Mouse (Mus musculus) thymus, postnatal 14 days (tissue): Measurements from ENCODE around the gene Stpg1.

ENCODE experiments used
- DNase-seq: peaks from one replicate; pipeline ENCODE4 v3.0.0; 2021

Gene Stpg1

GRCm38 (mm10) chr4:135514925-135515324, 20.3 kb downstream of the Stpg1 start:
- no peak for DNase-seq

DNA sequence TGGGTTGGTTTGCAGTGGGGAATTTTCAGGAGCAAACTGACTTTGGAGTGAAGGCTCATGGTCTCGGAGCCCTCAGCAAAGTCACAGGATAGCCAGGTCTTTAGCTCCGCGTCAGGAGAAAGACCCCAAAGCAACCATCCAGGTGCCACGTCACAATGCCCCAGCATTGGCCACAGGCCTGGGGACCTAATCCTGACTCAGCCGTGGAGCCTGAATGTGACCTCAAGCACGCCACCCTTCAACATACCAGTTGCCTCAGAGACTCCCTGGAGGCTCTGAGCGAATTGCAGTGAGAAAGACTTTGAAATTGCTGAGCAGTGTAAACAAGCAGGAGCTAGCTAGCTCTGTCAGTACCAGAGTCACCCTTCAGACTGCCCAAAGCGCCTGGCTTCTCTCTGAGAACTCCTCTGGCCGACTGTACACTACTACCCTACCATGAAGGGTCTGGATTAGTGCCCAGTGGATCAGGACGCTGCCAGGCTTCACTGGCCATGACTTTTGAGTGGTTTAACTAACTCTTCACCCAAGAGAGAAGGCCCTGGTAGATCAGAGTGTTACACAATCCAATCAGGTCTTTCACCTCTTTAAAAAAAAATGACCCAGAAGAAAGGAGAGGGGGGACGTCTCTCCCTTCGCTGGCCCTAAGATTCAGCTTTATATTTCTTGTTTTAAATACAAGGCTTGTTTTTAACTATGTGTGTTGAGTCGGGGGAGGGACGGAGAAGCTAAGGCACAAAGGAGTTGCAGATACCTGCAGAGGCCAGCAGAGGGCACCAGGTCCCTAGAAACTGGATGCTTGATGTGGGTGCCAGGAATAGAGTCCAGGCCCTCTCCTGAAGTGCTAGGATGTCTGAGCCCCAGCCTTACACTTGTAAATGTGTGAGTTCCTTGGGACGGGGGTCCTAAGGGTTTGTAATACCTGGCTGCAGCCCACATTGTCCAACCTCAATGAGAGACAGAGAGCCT, 22.0 kb downstream of the Stpg1 start:
- DNase-seq = peak; percentile 67

DNA sequence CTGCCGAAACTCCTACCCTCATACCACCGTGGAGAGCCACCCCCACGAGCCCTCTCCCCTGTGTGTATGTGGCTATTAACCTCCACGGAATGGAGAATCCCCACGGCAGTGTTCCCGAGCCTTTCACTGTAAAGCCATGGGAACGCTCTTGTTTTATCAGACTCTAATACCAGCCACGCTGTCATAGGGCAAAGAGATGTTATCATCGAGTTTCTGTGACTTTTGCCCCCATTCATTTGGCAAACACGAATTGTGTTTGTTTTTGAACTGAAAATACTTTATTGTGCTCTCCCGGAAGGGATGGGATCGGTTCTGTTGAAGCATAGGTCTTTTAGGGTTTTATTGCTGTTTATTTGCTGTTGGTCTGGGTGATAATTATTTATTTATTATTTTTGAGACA, 23.5 kb downstream of the Stpg1 start:
- DNase-seq = no peak

- no peak for DNase-seq
Measured at GRCm38 (mm10) chr4:135520421-135520820, 25.8 kb downstream of the Stpg1 start.

DNA sequence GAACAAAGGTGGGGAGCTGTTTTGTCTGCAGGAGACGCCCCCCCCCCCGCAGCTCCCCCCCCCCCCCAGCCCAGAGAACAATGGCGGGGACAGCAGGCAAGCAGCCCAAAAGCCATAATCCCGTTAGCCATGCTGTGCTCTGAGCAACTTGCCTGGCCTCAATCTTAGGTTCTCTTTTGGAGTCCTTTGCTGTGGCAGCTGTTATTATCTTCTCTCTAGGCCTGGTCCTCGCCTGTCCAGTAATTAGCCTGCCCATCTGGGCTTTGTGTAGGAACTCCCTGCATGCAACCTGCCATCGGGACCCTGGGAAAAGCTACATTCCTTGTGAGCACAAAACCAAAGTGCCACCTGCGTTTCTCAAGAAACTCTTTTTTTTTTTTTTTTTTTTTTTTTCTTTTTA, 29.3 kb downstream of the Stpg1 start:
- no peak for DNase-seq

DNA sequence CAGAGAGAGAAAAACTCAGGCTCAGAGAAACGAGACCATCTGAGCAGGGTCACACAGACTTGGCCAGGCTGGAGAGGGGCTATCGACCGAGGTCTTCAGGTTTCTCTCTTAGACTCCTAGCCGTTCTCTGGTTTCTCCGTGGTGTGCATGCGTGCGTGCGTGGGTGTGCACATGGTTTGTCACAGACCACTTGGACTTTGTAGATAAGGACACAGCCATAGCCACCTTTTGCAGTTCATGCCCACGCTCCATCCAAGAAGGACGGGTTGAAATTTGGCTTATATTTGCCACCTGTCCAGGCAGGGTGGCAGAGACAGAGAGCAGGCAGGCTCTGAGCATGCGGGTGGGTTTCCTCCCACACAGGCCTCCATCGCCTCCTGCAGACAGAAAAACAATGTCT, 30.5 kb downstream of the Stpg1 start:
- DNase-seq = no peak

- DNase-seq = no peak
Measured at GRCm38 (mm10) chr4:135526039-135526710, 31.6 kb downstream of the Stpg1 start.

DNA sequence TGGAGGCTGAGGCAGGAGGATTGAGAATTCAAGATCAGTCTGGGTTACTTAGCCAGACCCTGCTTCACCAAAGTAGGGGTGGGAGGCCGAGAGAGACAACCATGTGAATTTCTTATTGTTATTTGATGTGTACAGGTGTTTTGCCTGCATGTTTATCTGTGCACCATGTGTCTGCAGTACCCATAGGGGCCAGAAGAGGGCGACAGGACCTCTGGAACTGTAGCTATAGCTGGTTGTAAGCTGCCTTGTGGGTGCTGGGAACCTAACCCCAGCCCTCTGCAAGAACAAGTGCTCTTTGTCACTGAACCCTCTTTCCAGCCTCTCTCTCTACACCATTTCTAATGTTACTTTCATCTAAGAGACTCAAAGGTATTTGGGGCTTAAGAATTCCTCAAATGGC, 35.7 kb downstream of the Stpg1 start:
- no peak for DNase-seq

GRCm38 (mm10) chr4:135531236-135531635, 36.6 kb downstream of the Stpg1 start:
- DNase-seq = no peak

GRCm38 (mm10) chr4:135531771-135532613, 37.4 kb downstream of the Stpg1 start:
- DNase-seq = no peak

GRCm38 (mm10) chr4:135533001-135533400, 38.4 kb downstream of the Stpg1 start:
- DNase-seq = no peak

DNA sequence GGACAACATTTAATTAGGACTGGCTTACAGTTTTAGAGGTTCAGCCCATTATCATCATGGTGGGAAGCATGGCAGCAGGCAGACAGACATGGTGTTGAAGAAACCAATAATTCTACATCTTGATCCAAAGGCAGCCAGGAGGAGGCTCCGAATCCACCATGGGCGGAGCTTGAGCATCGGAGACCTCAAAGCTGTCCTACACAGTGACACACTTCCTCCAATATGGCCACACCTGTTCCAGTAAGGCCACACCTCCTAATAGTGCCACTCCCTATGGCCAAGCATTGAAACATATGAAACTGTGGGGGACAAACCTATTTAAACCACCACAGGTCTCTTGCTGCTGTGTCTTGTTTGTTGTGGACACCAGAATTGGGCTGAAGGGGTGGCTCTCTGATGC, 40.4 kb downstream of the Stpg1 start:
- DNase-seq = no peak

GRCm38 (mm10) chr4:135539056-135539455, 44.5 kb downstream of the Stpg1 start:
- DNase-seq = no peak

DNA sequence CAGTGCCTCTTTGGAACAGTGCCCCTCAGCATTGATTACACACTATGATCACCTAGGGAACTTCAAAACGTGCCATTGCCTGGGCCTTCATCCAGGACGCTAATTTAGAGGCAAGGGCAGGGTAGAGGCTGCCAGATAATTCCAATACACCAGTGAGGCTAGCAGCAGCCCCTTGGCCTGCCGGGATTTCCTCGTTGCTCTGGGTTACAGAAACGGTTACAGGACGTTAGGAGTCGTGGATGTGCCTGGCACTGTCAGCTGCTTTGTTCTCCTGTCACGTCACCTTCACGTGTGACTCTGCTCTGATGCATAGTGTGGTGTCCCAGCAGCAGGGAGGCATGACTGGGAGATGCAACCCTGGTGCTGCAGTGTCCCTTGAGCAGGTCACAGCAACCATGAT, 45.5 kb downstream of the Stpg1 start:
- DNase-seq = no peak

DNA sequence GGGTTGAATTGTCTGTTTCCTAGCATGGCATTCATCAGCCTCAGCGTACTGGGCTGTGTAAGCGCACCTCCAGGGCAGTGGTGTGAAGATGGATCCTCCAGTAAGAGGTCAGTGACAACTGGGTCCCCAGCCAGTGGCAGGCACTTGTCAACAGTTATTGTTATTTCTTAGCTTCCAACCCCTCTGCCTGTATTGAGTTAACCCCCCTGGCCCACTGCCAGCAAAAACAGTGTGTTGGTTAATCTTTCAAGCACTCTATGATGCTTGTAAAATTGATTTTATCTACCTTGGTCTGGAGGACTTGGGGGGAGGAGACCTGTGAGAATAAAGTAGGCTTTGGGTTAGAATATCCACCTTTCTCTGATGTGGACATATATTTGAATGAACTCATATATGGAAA, 49.7 kb downstream of the Stpg1 start:
- no peak for DNase-seq

- no peak for DNase-seq
Measured at GRCm38 (mm10) chr4:135545080-135545511, 50.5 kb downstream of the Stpg1 start.

- DNase-seq = no peak
Measured at GRCm38 (mm10) chr4:135546008-135546407, 51.4 kb downstream of the Stpg1 start.

- no peak for DNase-seq
Measured at GRCm38 (mm10) chr4:135546793-135547192, 52.2 kb downstream of the Stpg1 start.

- no peak for DNase-seq
Measured at GRCm38 (mm10) chr4:135547551-135547950, 53.0 kb downstream of the Stpg1 start.

- no peak for DNase-seq
Measured at GRCm38 (mm10) chr4:135548108-135548507, 53.5 kb downstream of the Stpg1 start.

DNA sequence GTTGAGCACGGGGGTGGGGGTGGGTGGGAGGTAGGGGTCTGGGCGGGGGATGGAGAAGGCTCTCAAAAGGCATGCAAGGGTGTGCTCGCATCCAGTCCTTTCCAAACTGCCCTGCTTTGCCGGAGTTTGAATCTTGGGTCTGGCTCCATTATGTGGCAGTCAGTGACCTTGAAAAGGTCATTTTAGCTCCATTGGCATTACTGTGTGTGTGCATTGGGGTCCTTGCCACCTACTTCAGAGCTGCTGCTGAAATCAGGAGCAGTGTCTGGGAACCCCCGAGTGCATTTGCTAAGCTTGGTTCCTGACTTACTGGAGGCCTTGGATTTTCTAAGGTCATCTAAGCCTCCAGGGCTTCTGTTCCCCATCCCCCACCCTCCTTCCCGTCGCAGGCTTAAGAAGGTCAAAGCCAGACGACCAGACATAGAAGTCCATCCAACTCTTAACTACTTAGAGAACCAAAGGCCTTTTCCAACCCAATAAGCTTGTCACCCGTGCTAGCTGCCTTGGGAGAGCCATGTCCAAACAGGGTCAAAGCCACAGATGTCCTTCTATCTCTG, 54.0 kb downstream of the Stpg1 start:
- DNase-seq = no peak

DNA sequence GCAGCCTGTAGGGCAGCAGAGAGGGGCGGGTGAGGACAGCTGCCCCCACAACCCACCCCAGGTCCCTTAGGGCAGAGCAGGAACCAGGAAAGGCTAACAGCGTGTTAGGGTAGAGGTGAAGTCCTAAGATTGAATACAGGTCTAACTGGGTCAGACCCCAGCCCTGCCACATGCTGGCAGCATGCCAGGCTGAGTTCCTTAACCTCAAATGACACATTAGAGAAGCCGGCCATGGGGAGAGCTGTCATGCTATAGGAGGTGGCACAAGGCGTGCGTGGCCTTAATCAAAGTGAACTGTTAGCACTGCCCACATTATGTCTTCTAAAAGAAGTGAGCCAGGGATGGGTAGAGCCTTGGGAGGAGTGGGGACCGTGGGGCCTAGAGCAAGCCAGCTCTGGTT, 54.7 kb downstream of the Stpg1 start:
- DNase-seq = no peak

DNA sequence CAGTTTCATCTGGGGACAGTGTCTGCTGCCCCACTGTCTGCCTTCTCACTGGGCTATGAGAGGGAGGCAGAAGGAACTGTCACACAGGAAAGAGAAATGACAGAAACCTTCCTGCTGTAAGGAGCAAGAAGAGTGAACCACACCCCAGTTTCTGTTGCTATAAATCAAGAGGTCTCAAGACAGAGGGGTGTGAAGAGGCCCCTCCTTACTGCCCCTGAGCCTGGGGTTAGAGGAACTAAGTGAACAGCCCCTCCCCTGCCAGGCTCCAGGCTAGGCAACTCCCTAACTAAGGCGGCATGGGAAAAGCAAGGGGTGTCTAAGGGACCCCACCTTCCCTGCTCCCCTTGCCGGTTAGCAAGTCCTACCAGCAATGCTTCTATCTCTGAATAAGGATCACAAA, 69.2 kb downstream of the Stpg1 start:
- DNase-seq = no peak
